Mouse (Mus musculus) megakaryocyte, embryonic 14.5 days (primary cell): ENCODE results near the gene Wdr27.

ENCODE experiments used
- FLI1 ChIP-seq: IDR thresholded peaks from 2 replicates; pipeline ENCODE4 v1.6.1; 2012; ENCODE audit warnings: low read length, inconsistent platforms, mixed read lengths
- GATA1 ChIP-seq: IDR thresholded peaks from 3 replicates; pipeline ENCODE4 v1.6.1; 2012; ENCODE audit warnings: mixed read lengths, low read length, inconsistent platforms, borderline replicate concordance

- no peak for TF ChIP-seq GATA1
- TF ChIP-seq FLI1, result no peak
These were observed 147.9 kb downstream of the Wdr27 start for GRCm38 (mm10) chr17:14795074-14795473.
